Mouse (Mus musculus) liver, postnatal 0 days (tissue): ENCODE measurements around the gene Ank. TPM values are rescaled to one million over a fixed set of nuclear protein-coding genes. Genes with fewer than 3 reads are reported as not detected.

Source experiments
- ATAC-seq: fragments of 200-750 bp; cut with Nextera tagmentation; 2 replicates; pipeline ENCODE4 v1.8.0; 2017; ENCODE audit warnings: mild to moderate bottlenecking, moderate library complexity
- DNase-seq: peaks from one replicate; pipeline ENCODE4 v3.0.0-alpha.2; 2016
- H3K27ac ChIP-seq: fragments of 300-500 bp; sonication (generic); 2 replicates; pipeline ENCODE4 v1.5.1; 2014; ENCODE audit warnings: antibody characterized with exemption, moderate library complexity, mild to moderate bottlenecking, low read depth
- H3K27me3 ChIP-seq: fragments of 300-500 bp; sonication (generic); 2 replicates; pipeline ENCODE4 v1.6.1; 2014; ENCODE audit warnings: low read length, control low read depth, mixed read lengths; ENCODE audit not compliant: insufficient read depth
- H3K36me3 ChIP-seq: fragments of 300-500 bp; sonication (generic); replicated peaks from 2 replicates; pipeline ENCODE4 v1.6.1; 2014; ENCODE audit warnings: mild to moderate bottlenecking, control low read depth, low read length, moderate library complexity, mixed read lengths; ENCODE audit not compliant: insufficient read depth
- H3K4me1 ChIP-seq: fragments of 300-500 bp; sonication (generic); 2 replicates; pipeline ENCODE4 v1.6.1; 2014; ENCODE audit warnings: antibody characterized with exemption, mild to moderate bottlenecking, control low read depth; ENCODE audit not compliant: insufficient read depth
- H3K4me2 ChIP-seq: fragments of 300-500 bp; sonication (generic); 2 replicates; pipeline ENCODE4 v1.6.1; 2014; ENCODE audit warnings: low read depth, mild to moderate bottlenecking, low read length, moderate library complexity, mixed read lengths
- H3K4me3 ChIP-seq: fragments of 300-500 bp; sonication (generic); 2 replicates; pipeline ENCODE4 v1.5.1; 2014; ENCODE audit warnings: low read depth, low read length
- H3K9ac ChIP-seq: fragments of 300-500 bp; sonication (generic); replicated peaks from 2 replicates; pipeline ENCODE4 v1.6.1; 2014; ENCODE audit warnings: mild to moderate bottlenecking, moderate library complexity
- H3K9me3 ChIP-seq: fragments of 300-500 bp; sonication (generic); 2 replicates; pipeline ENCODE4 v1.6.1; 2016; ENCODE audit warnings: mild to moderate bottlenecking, control low read depth, low read length, mixed read lengths
- CTCF ChIP-seq: sonication (generic); IDR thresholded peaks from 2 replicates; pipeline ENCODE4 v1.5.1; 2016; ENCODE audit warnings: antibody characterized with exemption, low read depth
- EP300 ChIP-seq: IDR thresholded peaks from 2 replicates; pipeline ENCODE4 v1.6.1; 2016; ENCODE audit warnings: antibody characterized with exemption, low read depth, mild to moderate bottlenecking
- WGBS: fragments of 180-500 bp; shearing (Covaris S2); extraction: QIAGEN DNeasy Blood & Tissue Kit; methylation state at CpG from one replicate; pipeline ENCODE4 v1.1.7; 2014; ENCODE audit not compliant: insufficient replicate concordance; 5-methylcytosine and 5-hydroxymethylcytosine counted together
- polyA plus RNA-seq: library from polyadenylated mRNA; unstranded; fragments of >200 nt; fragmentation: Nextera tagmentation; extraction: Ambion mirVana; gene quantifications from 2 replicates; pipeline ENCODE4 v1.2.1, GENCODE M21; 2015

The Ank gene
- polyA plus RNA-seq, 1 experiment from 2014 or later, result 7.8 TPM

- no peak for ATAC-seq
- WGBS, result 93% methylated on average over 17 of the region's 17 CpGs
- H3K4me2 ChIP-seq, result no peak overlapping the region
Observed at GRCm38 (mm10) chr15:27508982-27509381, 42.5 kb downstream of the Ank start.

GRCm38 (mm10) chr15:27516927-27517326 lies 50.5 kb downstream of the Ank start:
- H3K9me3 ChIP-seq, result no peaks in the 10 kb centered on the region
- H3K4me1 ChIP-seq, result no peaks in the 10 kb centered on the region
- no peak overlapping the region for H3K27ac ChIP-seq
- no peak overlapping the region for H3K4me2 ChIP-seq
- H3K27me3 ChIP-seq, result no peaks in the 10 kb centered on the region
- WGBS, result 80% methylated on average over 1 of the region's 1 CpGs
- no peak for DNase-seq
- H3K4me3 ChIP-seq, result no peak overlapping the region
- ATAC-seq, result no peak
- no peaks in the 10 kb centered on the region for H3K36me3 ChIP-seq
- no peak for TF ChIP-seq CTCF
- TF ChIP-seq EP300, result no peak
- H3K9ac ChIP-seq, result no peak overlapping the region

More at GRCm38 (mm10) chr15:27508982-27509381, 42.5 kb downstream of the Ank start:
- Histone ChIP-seq H3K9ac (no peak overlapping the region), H3K27me3 (no peaks in the 10 kb centered on the region), H3K36me3 (no peaks in the 10 kb centered on the region), H3K27ac (no peak overlapping the region), H3K9me3 (no peaks in the 10 kb centered on the region), H3K4me1 (peaks cover 19% of the 10 kb centered on the region), H3K4me3 (no peak overlapping the region)
- TF ChIP-seq CTCF (no peak), EP300 (no peak)
- no peak for DNase-seq

- Histone ChIP-seq H3K4me1 (no peaks in the 10 kb centered on the region), H3K9ac (no peak overlapping the region), H3K27ac (no peak overlapping the region), H3K9me3 (no peaks in the 10 kb centered on the region), H3K4me3 (no peak overlapping the region), H3K36me3 (no peaks in the 10 kb centered on the region), H3K27me3 (no peaks in the 10 kb centered on the region), H3K4me2 (no peak overlapping the region)
- 36% methylated on average over 8 of the region's 8 CpGs for WGBS
- DNase-seq, result no peak
- ATAC-seq, result no peak
- TF ChIP-seq EP300, result no peak
Observed at GRCm38 (mm10) chr15:27518026-27518425, 51.5 kb downstream of the Ank start.

DNA sequence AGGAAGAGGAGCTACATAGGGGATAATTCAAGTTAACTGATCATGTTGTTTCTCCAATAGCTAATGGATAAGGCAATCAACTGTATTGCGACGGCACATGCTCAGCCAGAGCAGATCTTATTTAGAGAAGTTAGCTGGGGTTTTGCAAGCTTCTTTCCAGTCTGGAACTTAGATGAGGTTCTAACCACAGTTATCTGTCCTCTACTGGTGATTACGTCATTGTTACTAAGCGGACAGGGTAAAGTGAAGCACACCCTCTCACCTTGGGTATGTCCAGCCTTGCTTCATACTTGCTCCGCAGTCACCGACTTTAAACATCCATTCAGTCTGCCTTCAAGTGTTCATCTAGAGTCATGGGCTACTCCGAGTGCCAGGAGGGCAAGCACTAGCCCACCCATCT lies 53.4 kb downstream of the Ank start:
- Histone ChIP-seq H3K9me3 (no peaks in the 10 kb centered on the region), H3K4me3 (no peak overlapping the region), H3K4me2 (no peak overlapping the region), H3K4me1 (0 out of 2 replicates have a peak, but pooled peaks cover under 1% of the 10 kb centered on the region), H3K9ac (no peak overlapping the region), H3K36me3 (no peaks in the 10 kb centered on the region), H3K27ac (no peak overlapping the region), H3K27me3 (no peaks in the 10 kb centered on the region)
- WGBS, result 71% methylated on average over 7 of the region's 7 CpGs
- DNase-seq (no peak), ATAC-seq (0 out of 2 replicates have a peak, but pooled peaks have one; percentile 17)
- TF ChIP-seq CTCF, result no peak
- TF ChIP-seq EP300, result no peak

DNA sequence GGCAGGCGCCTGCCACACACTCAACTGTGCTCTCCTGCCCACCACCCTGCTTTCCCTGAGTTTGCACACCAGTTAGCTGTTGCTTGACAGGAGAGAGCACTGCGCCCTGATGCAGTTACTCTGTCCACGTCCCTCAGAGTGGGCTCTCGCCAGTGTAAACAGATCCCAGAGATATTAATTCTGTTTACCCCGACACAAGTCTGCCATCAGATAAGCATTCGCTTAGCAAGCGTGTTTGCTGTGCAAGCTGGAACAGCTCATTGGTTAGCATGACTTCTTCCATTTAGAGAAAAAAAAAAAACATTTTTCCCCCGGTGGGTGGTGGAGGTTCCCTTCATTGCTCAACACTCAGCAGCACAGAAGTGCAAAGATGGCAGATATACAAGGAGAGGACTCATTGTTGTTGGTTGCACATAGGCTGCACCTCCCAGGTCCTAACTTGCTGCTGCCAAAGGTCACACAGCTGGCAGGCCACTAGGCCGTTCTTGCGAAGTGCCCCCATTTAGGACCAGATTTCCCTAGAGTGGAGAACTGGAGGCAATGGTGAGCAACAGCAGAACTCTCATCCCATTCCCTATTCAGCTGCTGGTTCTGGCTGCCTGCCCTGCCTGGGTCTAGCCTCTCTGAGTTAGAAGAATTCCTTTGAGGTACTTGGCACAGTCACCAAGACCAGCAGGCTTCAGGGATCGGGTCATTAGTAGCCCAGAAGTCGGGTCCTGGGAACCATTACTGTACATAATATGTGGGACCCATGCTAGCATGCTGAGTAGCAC lies 58.9 kb downstream of the Ank start:
- Histone ChIP-seq H3K4me2 (no peak overlapping the region), H3K9me3 (no peaks in the 10 kb centered on the region), H3K4me1 (0 out of 2 replicates have a peak, but pooled peaks cover 7% of the 10 kb centered on the region), H3K4me3 (no peak overlapping the region), H3K27ac (no peak overlapping the region), H3K9ac (no peak overlapping the region), H3K36me3 (no peaks in the 10 kb centered on the region), H3K27me3 (no peaks in the 10 kb centered on the region)
- 56% methylated on average over 12 of the region's 12 CpGs for WGBS
- ATAC-seq (no peak), DNase-seq (no peak)
- TF ChIP-seq EP300 (no peak), CTCF (no peak)

GRCm38 (mm10) chr15:27528896-27529295 lies 62.4 kb downstream of the Ank start:
- H3K4me3 ChIP-seq, result no peak overlapping the region
- 0 out of 2 replicates have a peak, but pooled peaks cover 7% of the 10 kb centered on the region for H3K4me1 ChIP-seq
- no peaks in the 10 kb centered on the region for H3K27me3 ChIP-seq
- no peak for TF ChIP-seq CTCF
- TF ChIP-seq EP300, result no peak
- no peaks in the 10 kb centered on the region for H3K9me3 ChIP-seq
- no peak overlapping the region for H3K4me2 ChIP-seq
- 57% methylated on average over 4 of the region's 4 CpGs for WGBS
- H3K36me3 ChIP-seq, result no peaks in the 10 kb centered on the region
- ATAC-seq (no peak), DNase-seq (no peak)
- no peak overlapping the region for H3K27ac ChIP-seq
- no peak overlapping the region for H3K9ac ChIP-seq
